Mouse (Mus musculus): Measurements from ENCODE around the gene Abcb9.

GRCm38 (mm10) chr5:124013747-124014146, 81.9 kb downstream of the Abcb9 start:
- TF ChIP-seq CTCF (IDR thresholded peaks at IDR 0.05; ENCODE audit: control insufficient read depth, insufficient read depth, low read length) (no peak), POLR2A (IDR thresholded peaks at IDR 0.05; ENCODE audit: borderline replicate concordance, control insufficient read depth, low read depth, low read length) (no peak)
